Mouse (Mus musculus): ENCODE results near the gene Braf.
"Not testable (repeated sequence)": the region's sequence is repeated elsewhere in the genome, so short reads cannot be mapped to it uniquely, and the experiment has no call there.

Gene Braf

DNA sequence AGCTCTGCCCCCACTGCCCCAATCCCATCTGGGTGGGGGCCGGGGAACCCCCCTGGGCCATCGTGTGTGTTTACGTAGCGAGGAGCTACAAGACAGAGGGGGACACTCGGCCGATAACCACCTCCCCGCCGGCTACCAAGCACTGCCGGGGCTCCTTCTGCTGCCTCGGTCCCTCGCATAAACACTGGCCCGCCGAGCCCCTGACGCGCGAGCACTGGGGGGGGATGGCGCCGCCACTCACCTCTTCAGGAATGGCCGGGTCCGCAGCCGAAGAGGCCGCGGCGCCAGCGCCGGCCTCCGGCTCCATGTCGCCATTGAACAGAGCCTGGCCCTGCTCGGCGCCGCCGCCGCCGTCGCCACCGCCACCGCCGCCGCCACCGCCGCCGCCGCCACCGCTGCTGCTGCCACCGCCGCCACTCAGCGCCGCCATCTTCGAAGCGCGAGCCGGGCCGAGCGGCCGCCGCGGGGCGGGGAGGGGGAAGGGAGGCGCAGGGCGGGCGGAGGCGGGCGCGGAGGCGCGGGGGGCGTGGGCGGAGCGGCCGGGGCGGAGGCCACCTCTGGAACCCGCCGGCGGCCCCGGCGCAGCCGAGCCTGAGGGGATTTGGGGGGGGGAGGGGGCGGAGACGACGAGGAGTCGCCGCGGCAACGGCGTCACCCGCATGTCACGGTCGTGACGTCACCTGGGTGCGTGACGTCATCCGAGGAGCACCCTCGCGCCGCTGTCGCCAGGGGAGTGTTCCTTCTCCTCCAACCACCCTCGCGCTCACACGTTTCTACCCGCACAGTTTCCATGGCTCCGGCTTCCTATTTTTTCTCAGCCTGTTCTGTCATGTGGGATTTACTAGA, at the start of gene Braf:
Gene Braf, minus strand, starts transcription at position 598 of the 846 bp plus-strand sequence.
- peak; percentile 80 for DNase-seq (ENCODE audit: low read depth)

GRCm38 (mm10) chr6:39775029-39775428, 49.8 kb upstream of the Braf start:
- DNase-seq (ENCODE audit: low read depth) = no peak

GRCm38 (mm10) chr6:39757229-39757628, 32.0 kb upstream of the Braf start:
- no peak for DNase-seq (ENCODE audit: low read depth)

- DNase-seq (ENCODE audit: low read depth) = no peak
Measured at GRCm38 (mm10) chr6:39749881-39750280, 24.6 kb upstream of the Braf start.

GRCm38 (mm10) chr6:39747094-39747493, 21.8 kb upstream of the Braf start:
- no peak for DNase-seq (ENCODE audit: low read depth)

- peak; percentile 30 for DNase-seq (ENCODE audit: low read depth)
Measured at GRCm38 (mm10) chr6:39745456-39745855, 20.2 kb upstream of the Braf start.

GRCm38 (mm10) chr6:39739698-39740097, 14.4 kb upstream of the Braf start:
- DNase-seq (ENCODE audit: low read depth) = not testable (repeated sequence)

GRCm38 (mm10) chr6:39728095-39728494, 2.8 kb upstream of the Braf start:
- no peak for DNase-seq (ENCODE audit: low read depth)

- DNase-seq (ENCODE audit: low read depth) = no peak
Measured at GRCm38 (mm10) chr6:39726149-39726548, 886 bp upstream of the Braf start.

- DNase-seq (ENCODE audit: low read depth) = peak; percentile 29
Measured at GRCm38 (mm10) chr6:39724542-39724865, 759 bp downstream of the Braf start.

- DNase-seq (ENCODE audit: low read depth) = peak; percentile 14
Measured at GRCm38 (mm10) chr6:39724071-39724470, 1.2 kb downstream of the Braf start.

DNA sequence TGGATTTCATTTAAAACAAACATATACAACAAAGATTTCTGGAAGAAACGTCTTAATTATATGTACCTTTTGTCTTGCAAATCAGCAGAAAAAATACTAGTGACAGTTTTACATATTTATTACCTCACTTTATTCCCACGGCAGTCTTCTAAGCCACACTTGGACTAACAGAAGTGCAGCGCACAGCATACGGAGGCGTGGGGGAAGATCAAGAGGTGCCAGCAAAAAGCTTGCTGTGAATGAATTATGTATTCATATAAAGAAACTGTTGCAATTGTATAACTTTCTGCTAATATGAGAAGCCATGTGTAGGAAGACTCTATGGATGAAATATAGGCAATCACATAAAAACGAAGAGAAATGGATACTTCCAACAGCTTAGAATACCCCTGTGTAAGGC, 6.7 kb downstream of the Braf start:
- no peak for DNase-seq (ENCODE audit: low read depth)

DNA sequence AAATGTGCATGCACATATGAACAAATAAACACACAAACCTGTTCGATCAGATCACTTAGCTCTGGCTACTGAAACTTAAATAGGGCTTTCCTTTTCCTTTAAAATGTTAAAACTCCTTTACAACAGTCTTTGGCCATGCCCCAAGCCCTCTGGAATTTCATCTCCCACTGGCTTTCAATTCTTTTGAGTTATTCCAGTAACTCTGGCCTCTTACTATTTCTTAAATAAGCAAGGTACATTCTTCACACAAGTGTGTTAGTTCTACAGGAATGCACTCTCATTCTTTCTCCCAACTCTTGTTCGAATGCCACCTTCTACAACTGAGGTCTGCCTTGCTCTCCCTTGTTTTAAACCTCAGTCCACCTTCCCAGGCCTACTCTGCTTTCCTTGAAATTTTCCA, 8.2 kb downstream of the Braf start:
- no peak for DNase-seq (ENCODE audit: low read depth)

- DNase-seq (ENCODE audit: low read depth) = peak; percentile 11
Measured at GRCm38 (mm10) chr6:39714341-39714740, 10.9 kb downstream of the Braf start.

DNA sequence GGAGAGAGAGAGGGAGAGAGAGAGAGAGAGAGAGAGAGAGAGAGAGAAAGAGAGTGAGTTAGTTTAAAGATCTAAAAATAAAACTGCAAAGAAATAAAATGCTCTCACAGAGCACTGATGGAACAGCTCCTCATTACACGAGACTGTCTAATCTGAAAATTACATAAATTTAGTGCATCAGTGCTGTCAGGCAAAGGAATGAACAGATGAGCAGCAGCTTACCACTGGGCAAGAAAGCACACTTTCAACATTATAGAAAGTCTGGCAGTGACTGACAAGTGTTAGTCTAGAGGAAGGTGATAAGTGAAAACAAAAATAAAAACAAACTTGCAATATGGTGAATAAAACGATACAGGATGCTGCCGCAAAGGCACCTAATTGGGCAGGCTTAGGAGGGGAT, 11.9 kb downstream of the Braf start:
- DNase-seq (ENCODE audit: low read depth) = no peak

DNA sequence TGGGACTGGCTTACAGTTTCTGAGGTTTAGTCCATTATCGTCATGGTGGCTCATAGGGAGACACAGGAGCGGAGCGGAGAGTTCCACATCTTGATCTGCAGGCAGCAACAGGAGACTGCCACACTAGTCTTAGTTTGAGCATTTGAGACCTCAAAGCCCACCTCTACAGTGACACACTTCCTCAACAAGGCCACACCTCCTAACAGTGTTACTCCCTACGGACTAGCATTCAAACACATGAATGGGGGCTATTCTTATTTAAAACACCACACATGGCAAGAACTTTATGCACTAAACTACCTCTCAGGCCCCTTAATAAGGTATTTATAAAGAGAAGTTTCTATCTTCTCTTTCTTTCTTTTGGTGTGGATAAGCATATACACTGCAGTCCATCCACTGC, 19.6 kb downstream of the Braf start:
- DNase-seq (ENCODE audit: low read depth) = no peak

GRCm38 (mm10) chr6:39693126-39693525, 32.1 kb downstream of the Braf start:
- DNase-seq (ENCODE audit: low read depth) = no peak

DNA sequence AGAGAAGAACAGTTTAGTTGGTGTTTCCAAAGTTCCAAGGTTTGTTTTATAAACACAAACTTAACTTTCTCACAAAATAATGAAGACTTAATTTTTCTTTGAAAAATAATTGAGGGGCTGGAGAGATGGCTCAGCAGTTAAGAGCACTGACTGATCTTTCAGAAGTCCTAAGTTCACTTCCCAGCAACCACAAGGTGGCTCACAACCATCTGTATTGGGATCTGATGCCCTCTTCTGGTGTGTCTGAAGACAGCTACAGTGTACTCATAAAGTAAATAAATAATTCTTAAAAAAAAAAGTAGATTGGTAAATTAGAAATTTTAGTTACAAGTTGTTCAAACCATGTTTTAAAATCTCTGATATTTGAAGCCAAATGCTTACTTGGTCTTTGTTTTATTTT, 38.4 kb downstream of the Braf start:
- not testable (repeated sequence) for DNase-seq (ENCODE audit: low read depth)

DNA sequence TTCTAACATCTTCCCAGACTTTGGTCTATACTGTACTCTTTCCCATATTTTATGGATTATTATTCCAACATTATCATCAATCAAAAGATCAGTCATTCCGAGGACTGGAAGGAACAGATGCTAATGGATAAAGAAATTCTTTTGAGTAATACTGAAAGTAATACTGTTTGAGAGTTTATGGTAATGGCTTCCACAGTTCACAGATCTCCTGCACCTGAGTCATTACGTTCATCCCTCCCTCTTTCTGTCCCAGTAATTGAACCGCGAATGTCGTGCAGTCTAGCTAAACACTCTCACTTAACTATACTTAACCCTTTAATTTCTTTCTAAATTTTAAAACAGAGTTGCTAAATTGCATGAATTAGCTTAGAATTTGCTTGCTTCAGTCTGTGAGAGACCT, 43.5 kb downstream of the Braf start:
- DNase-seq (ENCODE audit: low read depth) = no peak

DNA sequence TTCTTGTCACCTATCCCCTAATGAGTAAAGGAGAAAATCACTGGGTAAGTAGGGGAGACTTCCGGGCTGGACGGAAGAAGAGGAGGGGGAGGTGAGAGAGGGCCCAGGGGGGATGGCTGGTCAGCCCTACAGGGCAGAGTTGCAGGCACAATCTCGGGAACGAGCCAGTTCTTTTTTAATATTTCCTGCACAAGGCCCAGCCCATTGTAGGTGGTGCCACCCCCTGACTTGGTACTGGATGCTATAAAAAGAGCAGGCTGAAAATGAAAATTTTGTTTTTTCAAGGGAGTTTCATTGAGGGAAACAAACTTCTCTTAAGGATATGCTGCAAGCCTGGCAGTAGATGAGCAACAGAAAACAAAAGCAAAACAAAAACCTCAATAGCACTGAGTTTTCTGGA, 44.7 kb downstream of the Braf start:
- peak; percentile 16 for DNase-seq (ENCODE audit: low read depth)

DNA sequence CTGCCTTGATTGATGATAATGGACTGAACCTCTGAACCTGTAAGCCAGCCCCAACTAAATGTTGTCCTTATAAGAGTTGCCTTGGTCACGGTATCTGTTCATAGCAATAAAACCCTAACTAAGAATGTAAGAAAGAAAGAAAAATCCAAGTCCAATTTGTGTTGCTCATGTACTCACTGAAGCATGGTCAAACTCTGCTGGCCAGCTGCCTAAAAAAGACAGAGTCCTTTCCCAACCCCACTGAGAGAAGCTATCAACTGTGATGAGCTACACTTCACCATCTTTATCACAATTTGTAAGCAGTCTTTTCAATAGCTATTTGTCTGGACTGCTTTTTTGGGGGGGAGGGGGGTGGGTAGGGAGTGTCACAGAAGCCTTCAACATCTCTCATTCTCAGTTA, 47.0 kb downstream of the Braf start:
- no peak for DNase-seq (ENCODE audit: low read depth)

- no peak for DNase-seq (ENCODE audit: low read depth)
Measured at GRCm38 (mm10) chr6:39675081-39675480, 50.2 kb downstream of the Braf start.

- DNase-seq (ENCODE audit: low read depth) = no peak
Measured at GRCm38 (mm10) chr6:39611296-39611695, 114.0 kb downstream of the Braf start.

GRCm38 (mm10) chr6:39610207-39610606, 115.1 kb downstream of the Braf start:
- peak; percentile 43 for DNase-seq (ENCODE audit: low read depth)
